Mouse (Mus musculus) hematopoietic stem cell, adult 5-6 weeks (primary cell): ENCODE results near the gene Ctnnbl1. TPM values are rescaled to one million over a fixed set of nuclear protein-coding genes. Genes with fewer than 3 reads are reported as not detected.

Source experiments
- ATAC-seq, 2 experiments: fragments of 125-278 bp in 1 of 2; replicated peaks in 1 of 2; 2 replicates each; pipeline ENCODE4 v1.8.0; 2016 to 2017; ENCODE audit warnings: inconsistent platforms in 2 of 2, mild to moderate bottlenecking in 2 of 2, moderate number of reproducible peaks in 2 of 2, low read depth in 1 of 2, moderate TSS enrichment in 1 of 2; ENCODE audit not compliant: low FRiP score in 2 of 2, poor library complexity in 2 of 2, severe bottlenecking in 2 of 2, insufficient read depth in 1 of 2, low TSS enrichment in 1 of 2
- total RNA-seq: library from RNA; stranded (forward); fragments of 172-1452, 232-1000 nt; gene quantifications from 2 replicates; pipeline ENCODE4 v1.2.3, GENCODE M21; 2017

Ctnnbl1 gene
- total RNA-seq, 1 experiment from 2014 or later, result 52.5 TPM

DNA sequence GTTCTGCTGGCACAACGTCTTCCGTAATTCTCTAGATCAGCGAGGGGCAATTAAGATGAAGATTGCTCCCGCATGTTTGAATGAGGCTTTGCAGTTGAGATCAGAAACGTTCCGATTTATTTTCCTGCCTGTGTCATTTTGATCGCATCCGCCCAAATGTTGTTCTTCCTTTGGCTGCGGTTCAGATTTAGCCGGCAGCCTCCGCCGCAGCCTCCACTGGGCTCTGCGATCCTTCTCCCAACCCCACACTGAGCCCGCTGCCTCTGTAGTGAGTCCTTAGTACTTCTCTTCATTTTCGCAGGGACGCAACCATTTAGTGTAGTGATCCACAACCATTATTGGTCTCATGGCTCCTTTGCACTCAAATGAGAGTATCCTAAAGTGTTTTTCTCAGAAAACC lies 46.0 kb downstream of the Ctnnbl1 start:
- no peak for ATAC-seq

DNA sequence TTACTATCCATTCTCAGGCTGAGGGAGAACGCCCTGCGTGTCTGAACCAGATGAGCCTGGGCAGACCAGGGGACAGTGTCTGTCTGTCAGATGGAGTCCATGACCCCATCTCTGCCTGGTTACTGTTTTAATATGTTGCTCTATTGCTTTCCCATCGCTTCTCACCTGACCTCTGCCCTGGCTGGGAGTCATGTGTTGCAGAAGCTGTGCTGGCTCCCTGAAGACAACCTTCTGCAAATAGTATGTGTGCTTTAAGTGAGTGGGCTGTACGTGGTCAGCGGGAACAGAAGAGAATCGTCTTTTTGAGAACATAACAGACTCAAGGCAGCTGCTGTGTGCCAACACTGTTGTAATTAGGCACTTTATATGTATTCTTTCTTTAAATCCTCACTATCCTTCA lies 47.0 kb downstream of the Ctnnbl1 start:
- ATAC-seq, result no peak

DNA sequence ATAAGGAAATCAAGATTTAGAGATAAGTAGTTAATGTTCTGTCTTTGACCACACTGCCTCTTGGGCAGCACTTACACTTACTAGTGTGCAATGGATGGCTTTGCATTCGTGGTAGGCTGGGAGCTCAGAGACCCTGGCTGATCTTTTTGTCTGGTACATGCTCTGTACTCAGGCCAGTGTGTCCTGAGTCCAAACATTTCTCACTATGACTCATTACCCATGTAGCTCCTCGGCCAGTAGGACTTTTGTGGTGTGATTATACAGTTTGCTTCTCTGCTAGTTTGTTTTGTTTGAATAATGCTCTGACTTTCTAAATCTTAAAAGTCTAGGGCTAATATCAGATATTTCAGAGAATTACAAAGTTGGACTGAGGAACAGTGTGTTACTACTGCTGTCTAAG lies 47.4 kb downstream of the Ctnnbl1 start:
- ATAC-seq, result no peak

DNA sequence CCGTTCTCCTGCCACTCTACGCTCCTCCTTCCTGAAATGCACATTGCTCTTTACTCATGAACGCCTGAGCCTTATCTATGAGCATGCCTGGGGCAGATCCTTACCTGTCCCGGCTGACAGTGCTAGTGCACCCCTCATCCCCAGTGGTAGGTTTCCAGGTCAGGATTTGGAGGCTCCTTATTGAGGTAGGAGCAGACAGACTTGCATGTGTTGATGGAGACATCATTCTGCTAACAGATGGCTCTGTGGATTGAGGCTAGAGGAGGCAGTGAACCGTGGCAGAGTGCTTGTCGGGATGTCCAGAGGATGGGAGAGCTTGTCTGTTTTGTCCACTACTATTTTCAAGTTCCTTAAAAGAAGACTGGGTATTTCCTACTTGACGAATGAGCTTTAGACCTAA lies 52.0 kb downstream of the Ctnnbl1 start:
- ATAC-seq, result no peak

DNA sequence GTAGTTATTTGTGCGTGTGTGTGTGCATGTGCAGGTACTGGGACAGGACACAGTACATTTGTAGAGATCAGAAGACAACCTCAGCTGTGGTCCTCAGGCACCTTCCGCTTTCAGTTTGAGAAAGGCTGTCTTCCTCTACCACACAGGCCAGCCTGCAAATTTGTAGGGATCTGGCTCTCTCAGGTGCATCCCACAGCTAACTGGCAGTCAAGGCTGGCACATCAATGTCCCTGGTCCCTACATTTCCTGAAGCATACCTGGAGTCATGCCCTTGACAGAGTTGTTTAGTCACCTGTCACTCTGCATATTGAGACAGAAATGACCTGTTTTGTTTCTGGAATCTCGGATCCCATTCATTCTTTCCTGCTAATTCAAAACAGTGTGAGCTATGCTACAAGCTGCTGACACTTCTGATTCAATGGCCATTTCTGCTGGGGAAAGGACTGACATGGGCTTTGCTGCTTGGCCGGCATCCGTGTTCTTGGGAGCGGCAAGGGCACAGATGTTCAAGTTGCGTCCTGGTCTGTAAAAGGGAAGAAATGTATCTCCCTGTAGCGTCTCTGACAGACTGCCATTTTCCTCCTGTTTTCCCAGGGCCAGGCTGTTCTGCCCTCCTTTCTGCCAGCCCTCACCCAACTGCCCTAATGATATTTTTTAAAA lies 53.8 kb downstream of the Ctnnbl1 start:
- no peak for ATAC-seq

DNA sequence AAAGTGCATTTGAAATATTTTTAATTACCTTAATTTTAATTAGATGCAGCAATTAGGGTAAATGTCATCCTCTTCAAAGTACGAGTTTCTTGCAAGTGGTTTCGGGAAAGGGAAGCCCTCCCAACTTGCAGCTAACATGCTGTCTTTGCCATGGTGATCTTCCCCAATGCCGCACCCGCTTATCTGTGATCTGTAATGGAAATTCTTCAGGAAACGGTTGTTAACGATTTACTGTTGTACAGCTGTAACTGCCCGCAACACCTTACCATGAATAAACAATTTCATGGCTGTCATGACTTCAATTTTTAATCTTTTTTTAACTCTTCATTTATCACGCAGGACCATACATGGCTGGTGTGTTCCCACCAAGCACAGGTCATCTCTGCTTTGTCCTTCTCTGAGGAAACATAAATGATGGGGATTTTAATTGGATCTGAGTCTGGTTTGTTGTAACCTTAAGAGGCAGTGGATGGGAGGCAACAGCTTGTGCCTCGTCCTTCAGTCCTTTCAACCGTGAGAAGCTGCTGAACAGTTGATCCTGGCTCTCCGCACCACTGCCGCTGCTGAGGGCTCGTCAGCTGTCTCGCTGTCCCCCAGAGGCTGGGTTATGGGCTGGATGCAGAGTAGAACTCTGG lies 54.4 kb downstream of the Ctnnbl1 start:
- ATAC-seq, result no peak

DNA sequence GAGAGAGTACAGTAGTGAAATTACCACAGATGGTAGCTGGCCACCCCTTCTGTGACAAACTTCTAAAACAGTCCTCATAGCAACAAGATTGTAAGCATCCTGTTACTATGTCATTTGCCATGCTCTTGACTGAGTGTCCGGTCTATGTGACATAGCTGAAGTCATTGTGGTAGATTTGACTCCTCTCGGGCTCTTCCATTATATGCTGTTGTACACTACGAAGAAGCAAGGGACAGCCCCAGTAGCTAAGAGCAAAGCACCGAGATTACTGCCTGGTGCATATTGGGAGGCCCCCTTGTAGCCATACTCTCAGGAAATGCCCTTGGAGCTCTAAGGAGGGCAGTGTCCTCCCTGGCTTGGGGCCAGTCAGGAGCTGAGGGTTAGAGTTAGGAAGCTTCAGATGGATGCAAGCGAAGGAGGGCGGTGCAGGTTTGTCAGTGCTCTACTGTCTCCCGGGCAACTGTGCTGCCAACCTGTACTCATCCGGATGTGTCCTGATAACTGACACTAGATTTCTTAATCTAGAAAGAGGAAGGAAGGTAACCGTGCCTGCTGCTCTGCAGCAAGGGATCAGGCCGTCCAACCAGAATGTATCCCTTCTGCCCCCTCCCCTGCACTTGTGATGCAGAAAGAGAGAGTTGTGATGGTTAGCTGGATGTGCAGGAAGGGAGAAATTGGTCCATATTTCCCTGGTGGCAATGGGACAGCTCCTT lies 55.8 kb downstream of the Ctnnbl1 start:
- peak in 1 of 2 experiments; percentile 71; a peak in 2 of 4 replicates for ATAC-seq

DNA sequence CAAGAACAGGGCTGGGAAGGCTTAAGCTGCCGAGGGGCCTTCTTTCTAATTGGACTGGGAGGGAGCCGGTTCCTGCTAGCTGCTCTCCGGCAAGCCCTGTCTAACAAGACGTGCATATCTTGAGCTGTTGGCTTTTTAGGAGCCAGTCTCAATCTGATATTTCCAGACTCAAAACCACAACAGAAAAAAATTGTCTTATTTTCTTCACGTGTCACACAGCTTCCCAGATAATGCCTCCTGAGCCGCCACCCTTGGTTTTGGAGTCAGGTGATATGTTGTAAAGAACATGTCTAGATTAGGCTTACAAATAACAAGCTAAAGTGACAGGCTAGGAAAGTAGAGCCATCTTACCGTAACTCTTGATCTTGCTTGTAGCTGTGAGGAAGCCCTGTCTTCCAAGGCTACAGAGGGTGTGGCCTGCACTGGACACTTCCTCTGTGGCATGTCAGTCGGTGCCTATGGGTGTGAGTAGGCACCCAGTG lies 56.7 kb downstream of the Ctnnbl1 start:
- no peak; a peak in 1 of 4 replicates for ATAC-seq

DNA sequence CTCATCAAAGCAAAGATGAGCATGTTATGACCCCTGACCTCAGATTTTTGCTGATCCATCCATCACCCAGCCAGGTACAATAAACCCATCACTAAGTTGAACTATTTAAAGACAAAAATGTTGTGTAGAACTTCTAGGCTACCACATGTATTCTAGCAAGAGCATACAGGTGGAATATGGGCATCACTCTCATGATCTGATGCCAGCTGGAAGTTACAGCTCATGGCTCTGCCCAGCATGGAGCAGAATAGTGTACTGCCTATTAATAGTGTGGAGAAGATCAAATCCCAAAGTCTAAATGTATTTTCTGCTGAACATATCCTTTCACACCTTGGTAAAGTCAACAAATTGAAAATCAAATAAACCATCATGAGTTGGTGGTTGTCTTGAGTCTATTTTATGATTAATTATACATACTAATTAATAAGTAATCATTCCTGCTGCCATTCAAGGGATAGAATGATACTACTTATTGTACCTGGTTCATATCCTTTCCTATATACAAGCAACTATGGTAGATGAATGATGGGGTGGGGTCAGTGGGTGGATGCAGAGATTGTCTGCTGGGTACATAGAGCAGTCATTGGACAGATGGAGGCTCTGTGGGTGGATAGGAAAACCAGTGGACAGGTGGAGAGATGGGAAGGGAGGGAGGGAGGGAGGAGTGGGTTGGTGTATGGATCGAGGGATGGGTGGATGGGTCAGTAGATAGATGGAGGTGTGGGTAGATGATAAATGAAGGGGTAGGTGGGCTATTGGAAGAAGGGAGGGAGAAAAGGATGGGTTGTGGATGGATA lies 58.6 kb downstream of the Ctnnbl1 start:
- no peak for ATAC-seq

DNA sequence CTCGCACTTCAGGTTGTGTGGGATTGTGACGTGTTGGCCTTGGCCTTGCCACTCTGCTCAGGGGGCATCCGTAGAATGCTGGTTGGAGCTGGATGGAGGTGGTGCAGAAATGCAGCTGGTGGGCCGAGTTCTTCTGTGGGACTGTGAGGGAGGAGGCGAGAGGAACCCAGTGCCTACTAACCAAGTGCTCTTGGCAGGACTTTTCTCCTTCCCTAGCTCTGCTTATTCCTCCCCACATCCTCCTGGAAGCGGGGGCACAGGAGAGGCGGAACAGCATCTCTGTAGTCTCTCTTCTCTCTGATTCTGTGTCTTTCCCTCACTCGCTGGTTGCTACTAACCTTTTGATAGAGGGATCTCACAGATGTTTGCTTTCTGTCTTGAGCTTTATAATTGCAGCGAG lies 62.3 kb downstream of the Ctnnbl1 start:
- no peak for ATAC-seq

DNA sequence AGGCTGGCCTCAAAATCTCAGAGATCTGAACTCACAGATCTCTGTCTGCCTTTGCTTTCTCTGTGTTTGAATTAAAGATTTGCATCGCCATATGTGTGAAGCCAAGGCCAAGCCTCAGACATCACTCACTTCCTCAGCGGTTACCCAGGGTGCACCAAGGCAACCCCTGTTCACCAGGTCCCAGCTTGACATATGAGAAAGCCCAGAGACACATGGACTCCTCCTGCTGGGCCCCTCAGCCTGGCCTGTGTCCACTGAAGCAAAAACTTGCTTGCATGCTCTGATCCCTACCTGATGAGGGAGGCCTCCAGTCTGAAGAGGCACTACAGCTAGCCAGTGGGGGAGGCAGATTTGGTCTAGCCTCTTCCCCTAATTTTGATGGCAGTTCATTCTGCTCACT lies 63.1 kb downstream of the Ctnnbl1 start:
- ATAC-seq, result no peak

DNA sequence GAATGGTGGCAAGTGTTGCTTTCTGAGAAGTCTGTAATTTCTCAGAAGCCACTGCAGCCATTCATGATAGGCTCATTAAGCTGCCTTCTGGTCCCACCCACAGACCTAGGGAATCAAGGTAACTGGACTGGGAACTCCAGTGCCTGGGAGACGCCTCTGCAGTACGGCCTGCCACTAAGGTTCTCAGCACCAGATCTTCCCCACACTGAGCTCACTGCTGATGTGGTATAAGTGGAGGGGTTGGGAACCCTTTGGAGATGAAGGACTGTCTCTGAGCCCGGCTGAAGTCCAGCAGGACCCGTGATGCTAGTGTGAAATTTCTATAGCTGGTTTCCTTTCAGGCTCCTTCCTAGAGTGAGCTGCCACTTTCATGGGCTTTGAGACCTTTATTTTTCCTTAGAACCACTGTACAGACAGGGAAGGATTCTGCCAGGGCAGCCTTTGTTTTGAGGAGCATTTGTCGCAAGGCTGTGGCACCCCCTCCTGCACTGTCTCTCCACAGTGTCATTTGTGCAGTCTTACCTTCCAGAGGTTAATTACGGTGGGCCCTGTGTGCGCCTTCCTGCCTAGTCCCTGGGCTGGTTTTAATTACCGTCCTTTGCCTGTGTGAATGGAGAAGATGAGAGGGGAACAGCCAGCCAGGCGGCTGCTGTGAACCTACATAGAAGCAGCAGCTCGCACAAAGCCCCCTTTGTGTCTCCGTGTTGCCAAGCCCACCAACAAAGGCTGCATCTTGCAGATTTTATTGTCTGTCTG lies 63.7 kb downstream of the Ctnnbl1 start:
- no peak for ATAC-seq

DNA sequence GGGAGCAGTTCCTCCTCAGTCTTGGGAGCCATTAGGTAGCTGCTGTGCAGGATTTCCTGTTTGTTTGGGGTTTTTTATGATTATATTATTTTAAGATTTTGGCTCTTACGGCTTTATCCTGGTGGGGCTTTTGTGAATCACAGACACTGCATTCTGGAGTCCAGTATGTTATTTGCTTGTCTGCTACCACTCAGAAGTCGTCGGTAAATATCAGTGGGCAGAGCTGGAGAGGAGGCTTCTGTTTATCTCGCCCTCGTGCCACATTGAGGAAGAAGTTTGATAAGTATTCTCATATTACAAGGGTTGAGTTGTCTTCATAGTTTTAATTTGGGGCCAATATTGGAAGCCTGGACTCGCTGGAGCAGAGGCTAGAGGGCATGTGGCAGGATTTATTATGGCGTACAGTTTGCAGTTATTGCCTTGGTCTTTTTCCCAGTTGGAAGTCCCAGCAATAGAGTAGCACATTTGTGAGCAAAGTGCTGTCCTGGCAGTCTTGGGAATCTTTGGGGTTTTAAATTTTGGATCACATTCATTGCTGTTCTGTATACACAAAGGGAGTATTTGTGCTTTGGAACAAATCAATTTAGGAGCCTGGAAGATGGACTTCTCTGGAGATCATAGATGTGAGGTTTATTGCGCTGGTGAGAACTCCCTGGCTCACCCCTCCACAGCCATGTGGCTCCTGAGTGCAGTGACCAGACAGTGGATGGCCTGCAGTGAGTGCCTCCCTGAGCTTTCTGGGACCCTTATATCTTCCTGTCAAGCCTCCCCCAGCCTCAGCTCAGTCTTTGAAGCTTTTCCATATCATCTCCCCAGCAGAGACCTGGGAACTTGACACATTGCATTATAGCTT lies 64.5 kb downstream of the Ctnnbl1 start:
- no peak for ATAC-seq

DNA sequence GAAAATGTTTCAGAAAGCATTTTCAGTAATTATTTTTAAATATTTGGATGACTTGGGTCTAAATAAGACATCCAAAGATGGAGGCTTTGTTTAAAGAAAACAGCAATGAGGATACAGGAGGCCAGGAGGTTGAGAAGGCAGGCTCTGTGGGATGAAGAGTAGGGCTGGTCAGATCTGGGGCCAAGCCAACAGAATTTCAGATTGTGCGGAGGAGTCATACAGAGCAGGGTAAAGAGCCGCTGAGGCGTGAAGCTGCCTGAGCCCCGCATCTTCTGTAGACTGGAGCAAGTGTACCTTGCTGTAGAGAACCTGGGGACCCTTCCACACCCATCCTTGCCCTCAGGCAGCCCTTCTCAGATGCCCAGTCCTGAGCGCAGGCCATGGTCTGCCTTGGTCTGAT lies 65.5 kb downstream of the Ctnnbl1 start:
- no peak for ATAC-seq

DNA sequence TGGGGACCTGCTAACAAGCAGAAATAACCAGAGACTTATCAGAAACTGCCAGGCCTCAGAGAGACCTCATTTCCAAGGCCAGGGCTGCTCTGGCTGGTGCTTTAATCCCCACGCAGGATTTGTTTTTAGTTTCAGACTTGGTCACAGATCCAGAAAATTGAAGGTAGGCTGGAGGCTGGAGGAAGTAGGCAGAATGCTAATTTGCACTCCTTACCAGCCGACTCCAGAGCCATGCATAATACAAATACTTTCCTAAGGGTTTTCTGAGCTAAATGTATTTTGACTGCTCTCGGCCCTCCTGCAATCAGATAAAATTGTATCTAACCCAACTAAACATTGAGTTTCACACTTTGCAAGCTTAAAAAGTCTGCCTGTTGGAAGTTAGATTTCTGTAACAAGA lies 67.2 kb downstream of the Ctnnbl1 start:
- ATAC-seq, result no peak

DNA sequence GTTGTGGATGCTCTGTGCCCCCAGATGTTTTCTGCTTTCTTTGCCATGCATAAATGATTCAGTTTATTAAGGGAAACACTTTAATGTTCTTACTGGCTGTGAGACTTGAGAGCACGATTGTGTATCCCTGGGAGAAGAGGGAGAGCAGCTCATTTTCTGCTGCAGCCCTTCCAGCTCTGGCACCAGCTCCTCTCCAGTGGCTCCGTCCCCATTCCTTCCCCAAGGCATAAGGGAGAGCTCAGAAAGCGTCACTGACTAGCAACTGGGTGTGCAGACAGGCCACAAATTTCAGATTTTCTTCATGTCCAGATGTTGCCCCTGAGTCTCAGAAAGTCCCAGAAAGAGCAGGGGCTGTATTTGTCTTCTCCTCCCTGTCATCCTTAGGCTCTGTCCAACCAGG lies 67.9 kb downstream of the Ctnnbl1 start:
- ATAC-seq, result no peak
